Mouse (Mus musculus): ENCODE results near the gene Herc1. TPM values are rescaled to one million over a fixed set of nuclear protein-coding genes. Genes with fewer than 3 reads are reported as not detected.

Herc1 gene
- polyA plus RNA-seq, 3 experiments from 2014 or later = 24.2 to 48.4 (median 41.9) TPM

GRCm38 (mm10) chr9:66503879-66504411 is 153.7 kb downstream of the Herc1 start:
- peak; percentile 60 for ATAC-seq

DNA sequence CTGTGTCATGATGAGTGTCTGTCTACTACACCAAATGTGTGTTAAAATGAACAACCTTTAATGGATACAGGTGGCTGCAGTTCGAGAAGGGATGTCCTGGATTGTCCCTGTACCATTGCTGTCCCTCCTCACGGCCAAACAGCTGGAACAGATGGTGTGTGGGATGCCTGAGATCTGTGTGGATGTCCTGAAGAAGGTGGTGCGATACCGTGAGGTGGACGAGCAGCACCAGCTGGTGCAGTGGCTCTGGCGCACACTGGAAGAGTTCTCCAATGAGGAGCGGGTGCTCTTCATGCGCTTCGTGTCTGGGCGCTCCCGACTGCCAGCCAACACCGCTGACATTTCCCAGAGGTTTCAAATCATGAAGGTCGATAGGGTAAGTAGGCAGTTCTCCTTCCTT is 154.3 kb downstream of the Herc1 start:
- no peak for ATAC-seq

DNA sequence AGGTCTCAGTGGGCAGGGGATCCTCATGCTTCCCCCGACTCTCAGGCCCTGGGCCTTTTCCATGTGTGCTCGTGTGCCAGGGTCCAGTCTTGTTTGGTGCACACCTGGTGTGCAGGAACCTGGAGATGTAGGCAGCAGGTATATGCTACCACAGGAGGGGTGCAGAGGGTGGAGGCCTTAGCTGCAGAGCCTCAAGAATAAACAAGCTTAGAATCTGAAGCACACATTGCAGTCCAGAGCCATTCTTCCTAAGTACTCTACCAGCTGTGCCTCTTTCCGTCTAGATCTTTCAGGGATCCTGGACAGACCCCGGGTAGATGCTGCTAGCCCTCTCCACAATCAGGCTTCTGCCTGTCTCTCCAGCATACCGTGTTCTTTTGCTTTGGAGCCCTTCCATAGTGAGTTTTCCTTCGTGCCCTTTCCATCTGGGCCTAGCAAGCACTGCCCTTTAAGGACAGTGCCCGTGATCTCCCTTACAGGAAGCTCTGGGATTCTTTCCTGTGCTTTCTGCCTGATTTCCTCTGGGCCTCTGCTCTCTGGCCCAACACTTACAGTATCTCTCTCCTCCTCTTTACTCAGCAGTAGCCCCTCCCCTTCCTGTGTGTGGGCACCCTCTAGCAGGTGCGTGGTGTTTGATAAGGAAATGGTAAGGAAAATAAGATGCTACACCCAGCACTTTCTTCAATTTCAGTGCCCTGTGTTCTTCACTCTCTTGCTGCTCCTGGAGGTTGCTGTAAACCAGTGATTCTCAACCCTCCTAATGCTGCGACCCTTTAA is 155.1 kb downstream of the Herc1 start:
- ATAC-seq = peak; percentile 90

DNA sequence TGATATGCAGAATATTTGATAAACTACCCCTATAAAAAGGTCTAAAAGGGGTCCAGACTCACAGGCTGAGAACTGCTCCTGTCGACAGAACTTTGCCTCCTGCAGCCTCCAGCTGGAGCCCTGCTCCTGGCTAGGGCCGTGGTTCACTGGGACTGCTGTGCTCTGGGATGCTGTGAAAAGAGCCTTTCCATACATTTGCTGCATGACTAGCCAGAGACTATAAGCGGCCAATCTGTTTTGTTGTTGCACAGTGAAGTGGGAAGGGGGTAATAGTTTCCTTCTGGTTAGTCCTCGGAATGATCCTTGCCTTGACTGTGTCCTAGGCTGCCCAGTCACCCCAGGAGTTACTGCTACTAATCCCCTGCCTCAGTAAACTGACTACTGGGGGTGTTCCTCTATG is 155.8 kb downstream of the Herc1 start:
- no peak for ATAC-seq

DNA sequence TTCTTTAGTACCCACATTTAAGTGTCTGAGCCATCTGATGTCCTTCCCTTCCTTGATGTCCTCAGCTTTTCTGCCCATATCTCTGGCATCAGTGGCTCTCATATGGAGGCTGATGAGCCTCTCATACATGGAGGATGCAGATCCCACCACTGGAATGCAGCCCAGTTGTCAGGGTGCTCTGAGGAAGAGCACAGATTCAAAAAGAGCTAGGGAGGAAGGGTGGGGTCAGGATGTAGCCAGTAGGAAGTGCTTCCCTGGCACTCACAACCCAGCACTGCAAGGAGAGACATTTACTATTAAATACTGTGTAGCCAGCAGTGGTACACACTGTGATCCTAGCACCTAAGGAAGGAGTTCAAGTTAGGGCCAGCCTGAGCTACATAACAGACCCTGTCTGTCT is 156.2 kb downstream of the Herc1 start:
- ATAC-seq = no peak

- no peak for ATAC-seq
Measured at GRCm38 (mm10) chr9:66507684-66508083, 157.4 kb downstream of the Herc1 start.

DNA sequence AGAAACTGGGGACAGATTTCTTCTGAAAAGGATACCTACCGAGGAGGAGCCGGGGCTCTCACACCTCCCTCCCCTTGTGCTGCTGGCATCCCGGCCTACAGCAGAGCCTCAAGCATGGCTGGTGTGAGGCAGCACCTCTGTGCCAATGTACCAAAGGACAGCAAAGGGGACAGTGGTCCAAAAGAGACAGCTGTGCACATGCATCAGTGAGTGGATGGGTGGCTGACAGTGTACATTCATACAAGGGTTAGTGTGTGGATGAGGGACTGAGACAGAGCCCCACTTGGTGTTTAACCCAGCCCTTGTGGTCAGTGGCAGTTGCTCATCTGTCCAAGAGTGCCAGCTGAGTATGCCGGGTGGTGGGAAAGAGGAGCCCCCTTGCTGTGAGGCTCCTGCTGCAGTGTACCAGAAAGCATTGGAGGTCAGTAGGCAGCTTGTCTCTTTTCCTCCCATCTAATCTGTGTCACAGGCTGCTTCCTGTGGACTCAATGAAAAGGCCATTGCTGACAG is 158.7 kb downstream of the Herc1 start:
- ATAC-seq = no peak

DNA sequence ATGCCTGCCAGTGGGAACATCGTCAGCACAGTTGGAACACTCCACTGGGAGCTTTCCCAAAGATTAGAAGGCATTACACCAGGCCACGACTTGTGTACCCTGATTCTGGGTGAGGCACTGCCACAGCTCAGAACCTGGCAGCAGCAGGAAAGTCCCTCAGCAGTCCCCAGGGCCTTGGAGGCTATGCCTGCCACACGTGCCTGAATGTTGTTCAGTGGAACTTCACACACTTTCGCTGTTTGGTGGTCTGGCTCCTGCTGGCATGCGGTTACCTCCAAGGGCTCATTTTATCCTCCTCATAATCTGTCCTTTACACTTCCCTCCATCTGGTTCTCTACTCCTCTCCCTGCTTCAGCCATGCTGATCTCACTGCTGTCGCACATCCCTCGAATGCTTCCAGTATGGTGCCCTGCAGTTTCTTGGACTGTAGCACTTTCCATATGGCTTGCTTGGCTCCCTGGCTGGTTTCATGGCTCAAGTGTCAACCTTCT is 160.1 kb downstream of the Herc1 start:
- no peak for ATAC-seq

DNA sequence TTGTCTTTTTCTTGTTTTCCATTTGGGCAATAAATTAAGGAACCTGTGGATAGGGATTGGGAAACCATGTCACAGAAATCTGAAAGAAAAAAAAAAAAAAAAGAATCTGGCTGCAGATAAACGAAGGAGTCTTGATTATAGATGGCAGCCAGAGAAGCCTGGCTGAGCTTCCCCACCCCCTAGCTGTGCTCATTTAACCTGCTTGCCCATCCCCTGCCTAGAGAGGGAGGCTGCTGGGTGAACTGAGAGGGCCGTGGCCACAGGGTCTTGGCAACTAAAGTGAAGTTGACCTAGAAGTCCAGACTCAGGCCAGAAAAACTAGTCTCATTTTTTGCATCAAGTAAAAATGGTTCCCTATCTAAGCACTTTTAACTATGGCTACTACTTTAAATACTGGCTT is 160.7 kb downstream of the Herc1 start:
- ATAC-seq = no peak

- ATAC-seq = peak; percentile 80
Measured at GRCm38 (mm10) chr9:66511580-66512350, 161.5 kb downstream of the Herc1 start.

DNA sequence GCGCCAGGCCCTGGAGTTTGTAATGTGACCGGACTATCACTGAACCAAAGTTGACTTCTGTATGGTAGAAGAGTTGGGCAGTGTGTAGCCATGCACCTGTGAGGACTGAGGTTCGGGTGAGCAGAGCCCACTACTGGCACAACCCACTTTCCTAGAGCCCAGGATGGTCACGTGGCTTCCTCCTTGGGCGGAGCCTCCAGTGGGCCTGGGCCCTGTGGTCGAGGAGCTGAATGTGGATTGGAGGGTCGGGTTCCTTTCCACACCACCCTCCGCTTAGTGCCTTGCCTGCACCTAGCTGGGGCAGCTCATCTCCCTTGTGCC is 162.1 kb downstream of the Herc1 start:
- ATAC-seq = peak; percentile 62

DNA sequence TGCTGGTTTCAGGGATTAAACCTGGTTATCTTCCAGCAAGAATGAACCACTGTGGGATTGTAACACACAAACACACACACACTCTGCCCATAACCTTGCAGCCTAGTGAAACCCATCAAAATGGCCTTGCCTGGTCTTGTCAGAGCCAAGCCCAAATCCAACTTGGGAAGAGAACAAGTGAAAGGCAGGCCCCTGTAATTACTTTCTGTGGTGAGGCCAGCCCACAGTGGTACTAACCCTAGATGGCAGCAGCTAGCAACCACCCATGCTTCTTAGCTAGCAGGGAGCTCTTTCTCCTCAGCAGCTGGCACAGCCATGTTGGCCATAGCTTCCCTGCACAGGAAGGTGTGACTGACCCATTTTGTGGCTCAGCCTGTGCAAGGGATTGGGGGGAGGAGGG is 162.9 kb downstream of the Herc1 start:
- ATAC-seq = no peak

- no peak for ATAC-seq
Measured at GRCm38 (mm10) chr9:66513661-66514255, 163.5 kb downstream of the Herc1 start.

DNA sequence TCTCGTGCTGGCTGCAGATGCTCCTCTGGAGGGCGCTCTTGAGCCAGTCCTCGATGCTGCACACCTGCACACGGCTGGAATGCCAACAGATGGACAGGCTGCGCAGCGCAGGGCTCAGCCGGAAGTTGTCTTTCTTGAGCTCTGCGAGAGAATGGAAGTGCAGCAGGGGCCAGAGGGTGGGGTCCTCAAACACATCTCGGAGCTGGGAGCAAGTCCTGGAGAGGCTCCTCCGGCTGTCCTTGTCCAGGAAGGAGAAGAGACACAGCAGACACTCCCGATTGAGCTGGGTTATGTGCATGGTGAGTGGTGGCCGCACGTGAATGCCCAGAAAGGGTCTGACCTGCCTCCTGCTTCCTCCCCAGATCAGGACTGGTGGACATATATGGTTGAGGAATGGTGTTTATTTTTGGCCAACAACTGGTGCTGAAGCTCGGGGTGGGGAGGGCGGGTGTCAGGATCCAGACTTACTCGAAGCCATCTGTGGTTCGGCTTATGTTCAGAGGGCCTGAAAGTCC is 164.1 kb downstream of the Herc1 start, which contains the start of gene Fbxl22:
TSS of gene Fbxl22 (minus strand) at position 338 of the 515 bp plus-strand sequence.
- ATAC-seq = no peak

DNA sequence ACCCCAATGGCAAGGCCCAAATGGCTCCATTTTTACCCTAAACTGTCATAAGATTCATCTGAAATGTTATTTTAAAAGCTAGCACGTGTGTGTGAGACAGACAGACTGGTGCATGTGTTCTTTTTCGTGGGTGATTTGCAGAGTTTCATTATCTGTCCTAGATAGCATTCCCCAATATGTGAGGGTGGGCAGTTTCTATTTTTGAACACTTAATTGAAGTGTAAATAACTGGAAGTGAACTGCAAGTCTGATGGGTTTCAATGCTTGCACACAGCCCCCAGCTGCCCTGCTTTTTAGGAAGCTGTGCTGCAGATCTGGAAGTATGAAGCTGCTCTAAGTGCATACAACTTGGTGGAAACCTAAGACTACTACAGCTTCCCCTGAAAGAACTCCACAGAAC is 164.9 kb downstream of the Herc1 start:
- ATAC-seq = no peak

- no peak for ATAC-seq
Measured at GRCm38 (mm10) chr9:66515680-66516210, 165.5 kb downstream of the Herc1 start.

DNA sequence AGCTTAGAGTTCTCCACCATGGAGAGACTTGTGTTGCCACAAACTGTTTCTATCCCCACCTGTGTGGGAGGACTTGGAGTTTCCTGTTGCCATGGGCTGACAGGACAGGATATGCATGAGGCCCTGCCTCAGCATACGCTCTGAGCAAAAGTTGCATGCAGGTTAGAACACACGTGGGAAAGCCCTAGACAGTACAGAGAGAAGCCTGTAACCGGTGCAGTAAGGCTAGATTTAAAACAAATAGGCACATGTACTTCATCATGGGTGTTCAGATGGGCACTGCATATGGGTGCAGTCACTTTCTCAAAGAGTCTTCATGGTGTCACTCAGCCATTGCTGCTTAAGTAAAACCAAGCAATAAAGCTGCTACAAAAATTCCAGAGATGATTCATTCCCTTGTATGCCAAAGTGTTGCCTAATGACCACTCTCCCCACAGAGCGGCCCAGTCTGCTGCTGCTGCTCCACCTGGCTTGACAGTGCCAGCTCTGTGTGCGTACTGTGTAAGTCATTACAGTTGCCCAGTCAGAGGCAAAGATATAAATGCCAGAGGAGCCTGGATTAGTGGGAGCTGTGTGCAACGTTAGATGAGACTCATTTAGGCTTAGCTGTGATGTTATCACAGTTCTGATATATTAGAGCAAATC is 166.2 kb downstream of the Herc1 start:
- no peak for ATAC-seq

DNA sequence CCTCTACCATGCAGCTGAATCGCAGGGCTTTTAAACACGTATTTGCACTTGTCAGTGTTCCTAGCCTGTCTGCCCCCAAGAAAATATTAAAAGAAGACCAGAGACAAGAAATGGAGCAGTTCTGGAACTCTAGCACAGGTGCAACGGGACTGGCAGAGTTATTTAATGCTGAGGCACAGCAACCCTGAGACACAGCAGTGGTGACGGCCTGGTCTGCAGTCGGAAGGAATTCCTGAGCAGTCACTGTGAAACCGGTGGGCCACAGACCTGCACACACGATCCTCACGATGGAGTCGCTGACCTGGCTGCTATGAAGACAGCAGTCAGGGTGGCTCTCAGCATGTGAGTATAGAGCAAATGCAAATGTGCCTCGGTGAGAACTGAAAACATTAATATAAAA is 167.5 kb downstream of the Herc1 start:
- ATAC-seq = no peak

GRCm38 (mm10) chr9:66518251-66518650 is 168.0 kb downstream of the Herc1 start:
- ATAC-seq = no peak

DNA sequence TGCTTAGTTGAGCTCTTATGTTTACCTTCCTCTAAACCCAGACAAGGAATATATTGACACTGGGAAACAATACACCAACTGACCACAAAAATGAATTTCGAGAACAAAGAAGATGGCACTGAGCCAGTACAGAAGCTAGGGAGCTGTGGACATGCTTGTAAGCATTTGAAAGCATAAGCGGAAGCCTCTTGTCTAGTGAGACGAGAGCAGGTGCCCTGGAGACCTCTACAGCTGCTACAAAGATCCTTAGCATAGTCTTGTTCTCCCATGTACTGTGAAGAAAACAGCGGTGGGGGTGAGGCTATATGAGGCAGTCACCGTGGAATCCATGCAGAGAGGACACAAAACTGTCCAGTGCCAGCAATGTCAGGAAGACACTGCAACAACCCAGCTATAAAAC is 168.7 kb downstream of the Herc1 start:
- no peak for ATAC-seq

- ATAC-seq = peak; percentile 43
Measured at GRCm38 (mm10) chr9:66520299-66520698, 170.0 kb downstream of the Herc1 start.

DNA sequence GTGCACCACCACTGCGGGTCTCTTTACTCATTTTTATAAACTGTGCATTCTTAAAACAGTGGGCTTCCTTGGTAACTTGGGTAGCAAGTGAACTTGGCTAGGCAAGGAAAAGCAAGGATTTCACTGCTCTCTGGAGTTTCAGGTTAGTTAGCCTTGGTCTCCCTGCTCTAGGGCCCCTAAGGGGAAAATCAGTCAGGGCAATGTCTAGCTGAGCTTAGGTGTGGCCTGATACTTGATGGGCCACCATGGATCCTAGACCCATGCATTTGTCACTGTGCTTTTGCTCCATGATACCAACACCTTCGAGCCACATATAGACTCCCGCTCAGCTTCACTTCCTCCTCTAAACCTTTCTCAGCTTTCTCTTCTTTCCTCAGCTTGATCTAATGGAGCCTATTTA is 171.3 kb downstream of the Herc1 start:
- no peak for ATAC-seq
